Mouse (Mus musculus) kidney, adult 2 months (tissue): Measurements from ENCODE around the gene Kpna7.

ENCODE experiments used
- CTCF ChIP-seq: fragments of 200-500 bp; conservative IDR thresholded peaks from 2 replicates; pipeline ENCODE4 v1.5.1; 2011; ENCODE audit warnings: low read depth, mild to moderate bottlenecking, control low read depth, low read length, moderate library complexity, mixed read lengths; ENCODE audit not compliant: insufficient read depth, insufficient read length
- POLR2A ChIP-seq: fragments of 200-500 bp; IDR thresholded peaks from one replicate; pipeline ENCODE4 v1.6.1; 2011; ENCODE audit warnings: low read depth, low read length, control low read depth

DNA sequence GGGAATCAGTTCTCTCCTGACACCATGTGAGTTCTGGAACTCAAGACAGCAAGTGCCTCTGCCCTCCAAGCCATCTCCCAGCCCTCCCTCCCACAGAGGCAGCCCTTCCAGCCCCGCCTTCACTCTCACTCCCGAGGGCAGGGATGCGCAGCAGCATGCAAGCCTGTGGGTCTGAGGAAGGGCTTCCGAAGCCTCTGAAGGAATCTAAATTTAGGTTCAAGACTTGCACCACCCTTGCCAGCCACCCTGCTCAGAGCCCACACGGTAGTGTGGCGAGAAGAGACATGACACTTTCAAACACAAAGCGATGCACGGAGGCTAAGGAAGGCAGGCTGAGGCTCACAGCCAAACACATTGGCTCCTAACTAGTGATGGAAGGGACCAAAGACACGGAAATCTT lies 141.4 kb downstream of the Kpna7 start:
- TF ChIP-seq POLR2A (no peak), CTCF (no peak)
